In genomic region chr7:128247443-128247842, GRCm38 (mm10) we compare ENCODE assay signal across 8 mouse cellular contexts. TPM values are rescaled to one million over a fixed set of nuclear protein-coding genes. Genes with fewer than 3 reads are reported as not detected.
DNase-seq lines count a peak whose midpoint lies in the region; ATAC-seq lines count a peak whose summit lies in the region.

No protein-coding gene starts in this region.

- H3K27me3 ChIP-seq in hindbrain, embryonic 15.5 days: peaks cover 8% of the 10 kb centered on the region; the same call in 1 of the 2 replicates

- H3K27ac ChIP-seq in hindbrain, embryonic 15.5 days (replicated peaks): peak overlapping the region; percentile 83

- H3K4me1 ChIP-seq in hindbrain, embryonic 15.5 days (replicated peaks): peaks cover 34% of the 10 kb centered on the region

- H3K36me3 ChIP-seq in hindbrain, embryonic 15.5 days: peaks cover 11% of the 10 kb centered on the region

- H3K4me3 ChIP-seq in hindbrain, embryonic 15.5 days: peak overlapping the region; percentile 45

- 1% methylated on average over 13 of the region's 13 CpGs for WGBS in hindbrain, embryonic 15.5 days

- peak overlapping the region; percentile 54; the same call in 1 of the 2 replicates for H3K9ac ChIP-seq in hindbrain, embryonic 15.5 days

- peak; percentile 46 for ATAC-seq in activated CD4-positive, CD25-positive, alpha-beta regulatory T cell, adult 4 months
- ATAC-seq in hindbrain, embryonic 15.5 days (ENCODE audit: low FRiP score, low read depth): peak; percentile 78
- peak; percentile 87 for ATAC-seq in megakaryocyte, adult 5-6 weeks (ENCODE audit: poor library complexity, severe bottlenecking)

- no peaks in the 10 kb centered on the region for H3K9me3 ChIP-seq in hindbrain, embryonic 15.5 days

- peak; percentile 90 to 92 for DNase-seq in cerebellum, postnatal 36 days
- DNase-seq in frontal cortex, postnatal 36 days (ENCODE audit: low spot score in 2 of 2): peak; percentile 83 to 91
- peak; percentile 71 to 81 for DNase-seq in layer of hippocampus, postnatal 36 days
- DNase-seq in right cerebral cortex, adult 2 months (ENCODE audit: low spot score in 2 of 2): peak; percentile 91 to 92
- peak; percentile 84 for DNase-seq in urinary bladder, postnatal 25 days (ENCODE audit: low spot score)

- H3K4me2 ChIP-seq in hindbrain, embryonic 15.5 days: peak overlapping the region; percentile 67

RNA-seq across cellular contexts. Expression of gene Tgfb1i1, which starts 0.8 kb away (rescaled TPM):
- under 1 TPM in 1 of 2 experiments, not detected in 1; 0.59 TPM for polyA plus RNA-seq in activated CD4-positive, CD25-positive, alpha-beta regulatory T cell, adult 4 months (2017; shearing (Covaris generic))
- polyA plus RNA-seq in hindbrain, embryonic 15.5 days (2015; fragmentation: Nextera tagmentation; extraction: Ambion mirVana): 27.8 and 28.2 TPM in 2 replicates
- 10 to 100 TPM; 10.9 to 13.7 TPM for total RNA-seq in layer of hippocampus, postnatal 36 days (2021)
- total RNA-seq in megakaryocyte, adult 5-6 weeks (2015): 1.1 TPM in 1 of 2 replicates, not detected in the other
- total RNA-seq in megakaryocyte, adult 5-6 weeks (2017): 0.07 TPM in 1 of 2 replicates, not detected in the other

RNA-seq across cellular contexts. Expression of gene 9130023H24Rik, which starts 9.6 kb away (rescaled TPM):
- polyA plus RNA-seq in activated CD4-positive, CD25-positive, alpha-beta regulatory T cell, adult 4 months (2017; shearing (Covaris generic)): 1 to 10 TPM; 4.0 to 5.8 TPM
- 7.4 and 8.0 TPM in 2 replicates for polyA plus RNA-seq in hindbrain, embryonic 15.5 days (2015; fragmentation: Nextera tagmentation; extraction: Ambion mirVana)
- total RNA-seq in layer of hippocampus, postnatal 36 days (2021): 1 to 10 TPM; 3.3 to 3.6 TPM
- total RNA-seq in megakaryocyte, adult 5-6 weeks (2015): 4.4 and 5.1 TPM in 2 replicates
- 4.3 and 5.3 TPM in 2 replicates for total RNA-seq in megakaryocyte, adult 5-6 weeks (2017)

RNA-seq across cellular contexts. Expression of gene Armc5, which starts 10.3 kb away (rescaled TPM):
- polyA plus RNA-seq in activated CD4-positive, CD25-positive, alpha-beta regulatory T cell, adult 4 months (2017; shearing (Covaris generic)): 1 to 10 TPM; 3.9 to 5.6 TPM
- polyA plus RNA-seq in hindbrain, embryonic 15.5 days (2015; fragmentation: Nextera tagmentation; extraction: Ambion mirVana): 14.2 and 14.7 TPM in 2 replicates
- total RNA-seq in layer of hippocampus, postnatal 36 days (2021): 10 to 100 TPM; 11.2 to 12.2 TPM
- total RNA-seq in megakaryocyte, adult 5-6 weeks (2015): 3.1 and 3.9 TPM in 2 replicates
- total RNA-seq in megakaryocyte, adult 5-6 weeks (2017): 7.0 TPM in 2 replicates

RNA-seq across cellular contexts. Expression of gene Slc5a2, which starts 18.0 kb away (rescaled TPM):
- not detected for polyA plus RNA-seq in activated CD4-positive, CD25-positive, alpha-beta regulatory T cell, adult 4 months (2017; shearing (Covaris generic))
- polyA plus RNA-seq in hindbrain, embryonic 15.5 days (2015; fragmentation: Nextera tagmentation; extraction: Ambion mirVana): 0.29 TPM in 1 of 2 replicates, not detected in the other
- not detected for total RNA-seq in layer of hippocampus, postnatal 36 days (2021)
- total RNA-seq in megakaryocyte, adult 5-6 weeks (2015): 0.68 TPM in 1 of 2 replicates, not detected in the other
- total RNA-seq in megakaryocyte, adult 5-6 weeks (2017): not detected in 2 replicates

RNA-seq across cellular contexts. Expression of gene Cox6a2, which starts 41.3 kb away (rescaled TPM):
- not detected for polyA plus RNA-seq in activated CD4-positive, CD25-positive, alpha-beta regulatory T cell, adult 4 months (2017; shearing (Covaris generic))
- 0.31 and 0.50 TPM in 2 replicates for polyA plus RNA-seq in hindbrain, embryonic 15.5 days (2015; fragmentation: Nextera tagmentation; extraction: Ambion mirVana)
- total RNA-seq in layer of hippocampus, postnatal 36 days (2021): 1 to 10 TPM; 3.4 to 3.6 TPM
- total RNA-seq in megakaryocyte, adult 5-6 weeks (2015): 1.3 and 6.9 TPM in 2 replicates
- total RNA-seq in megakaryocyte, adult 5-6 weeks (2017): 2.9 and 5.4 TPM in 2 replicates

Comparison
In these comparisons a context has a peak if more than half of its experiments do, and no peak if none do; other contexts are left out.
1. Peak in every context shown above with its lines: DNase-seq, ATAC-seq, H3K4me3 ChIP-seq and H3K27ac ChIP-seq.
2. RNA of gene Tgfb1i1, which starts 0.8 kb away (total RNA-seq): 10.9 to 13.7 TPM in layer of hippocampus, postnatal 36 days; 0.07 to 1.1 TPM in megakaryocyte, adult 5-6 weeks; every median in the first group is over 4 times any median in the second.